Mouse (Mus musculus): ENCODE data around the gene Gm10715. TPM values are rescaled to one million over a fixed set of nuclear protein-coding genes. Genes with fewer than 3 reads are reported as not detected.
A peak's percentile ranks its signal among the peaks of the same experiment; 100 is the strongest.
"Not testable (repeated sequence)": the region's sequence is repeated elsewhere in the genome, so short reads cannot be mapped to it uniquely, and the experiment has no call there.

Gene Gm10715
- polyA plus RNA-seq (2012; rRNA removed): not detected in 2 replicates

- not testable (repeated sequence) for DNase-seq (ENCODE audit: extremely low spot score in 1 of 2, low spot score in 1 of 2)
These were observed at the start of gene Gm10715 for GRCm38 (mm10) chr9:3036577-3036976. Gm10715 (plus strand) TSS chr9:3036877.

GRCm38 (mm10) chr9:3000445-3000972, 36.2 kb upstream of the Gm10715 start, which contains the start of gene Gm10722:
Gm10722 (plus strand) TSS chr9:3000922.
- DNase-seq (ENCODE audit: extremely low spot score in 1 of 2, low spot score in 1 of 2): not testable (repeated sequence)

GRCm38 (mm10) chr9:3001006-3001405, 35.7 kb upstream of the Gm10715 start:
- DNase-seq (ENCODE audit: extremely low spot score in 1 of 2, low spot score in 1 of 2): peak in 1 of 2 experiments; percentile 10

GRCm38 (mm10) chr9:3001948-3002659, 34.6 kb upstream of the Gm10715 start:
- peak; percentile 100 for DNase-seq (ENCODE audit: extremely low spot score in 1 of 2, low spot score in 1 of 2)

GRCm38 (mm10) chr9:3002794-3003396, 33.8 kb upstream of the Gm10715 start, which contains the start of gene Gm11168:
Gm11168 (plus strand) TSS chr9:3003346.
- not testable (repeated sequence) for DNase-seq (ENCODE audit: extremely low spot score in 1 of 2, low spot score in 1 of 2)

- DNase-seq (ENCODE audit: extremely low spot score in 1 of 2, low spot score in 1 of 2): not testable (repeated sequence)
These were observed 30.5 kb upstream of the Gm10715 start for GRCm38 (mm10) chr9:3006179-3006578.

GRCm38 (mm10) chr9:3006636-3007035, 30.0 kb upstream of the Gm10715 start:
- peak; percentile 95 to 100 for DNase-seq (ENCODE audit: extremely low spot score in 1 of 2, low spot score in 1 of 2)

GRCm38 (mm10) chr9:3007272-3007671, 29.4 kb upstream of the Gm10715 start:
- DNase-seq (ENCODE audit: extremely low spot score in 1 of 2, low spot score in 1 of 2): not testable (repeated sequence)

- DNase-seq (ENCODE audit: extremely low spot score in 1 of 2, low spot score in 1 of 2): not testable (repeated sequence)
These were observed 27.3 kb upstream of the Gm10715 start for GRCm38 (mm10) chr9:3009331-3009730.

- DNase-seq (ENCODE audit: extremely low spot score in 1 of 2, low spot score in 1 of 2): not testable (repeated sequence)
These were observed 24.5 kb upstream of the Gm10715 start for GRCm38 (mm10) chr9:3012054-3012621.

- DNase-seq (ENCODE audit: extremely low spot score in 1 of 2, low spot score in 1 of 2): not testable (repeated sequence)
These were observed 23.9 kb upstream of the Gm10715 start, which contains the start of gene Gm10721 for GRCm38 (mm10) chr9:3012733-3013279. Gm10721 (plus strand) TSS chr9:3013140.

GRCm38 (mm10) chr9:3015354-3015753, 21.3 kb upstream of the Gm10715 start, which contains the start of gene Gm10720:
Gm10720 (plus strand) TSS chr9:3015654.
- not testable (repeated sequence) for DNase-seq (ENCODE audit: extremely low spot score in 1 of 2, low spot score in 1 of 2)

- not testable (repeated sequence) for DNase-seq (ENCODE audit: extremely low spot score in 1 of 2, low spot score in 1 of 2)
These were observed 20.8 kb upstream of the Gm10715 start for GRCm38 (mm10) chr9:3015896-3016295.

- DNase-seq (ENCODE audit: extremely low spot score in 1 of 2, low spot score in 1 of 2): not testable (repeated sequence)
These were observed 19.6 kb upstream of the Gm10715 start, which contains the start of gene Gm10719 for GRCm38 (mm10) chr9:3017108-3017507. Gm10719 (plus strand) TSS chr9:3017408.

GRCm38 (mm10) chr9:3018944-3019343, 17.7 kb upstream of the Gm10715 start:
- not testable (repeated sequence) for DNase-seq (ENCODE audit: extremely low spot score in 1 of 2, low spot score in 1 of 2)

- DNase-seq (ENCODE audit: extremely low spot score in 1 of 2, low spot score in 1 of 2): peak; percentile 60 to 80
These were observed 16.6 kb upstream of the Gm10715 start for GRCm38 (mm10) chr9:3019835-3020727.

- peak; percentile 84 to 86 for DNase-seq (ENCODE audit: extremely low spot score in 1 of 2, low spot score in 1 of 2)
These were observed 14.2 kb upstream of the Gm10715 start for GRCm38 (mm10) chr9:3022316-3023008.

- peak; percentile 34 to 46 for DNase-seq (ENCODE audit: extremely low spot score in 1 of 2, low spot score in 1 of 2)
These were observed 13.2 kb upstream of the Gm10715 start, which contains the start of gene Gm10718 for GRCm38 (mm10) chr9:3023312-3023984. Gm10718 (plus strand) TSS chr9:3023547.
